Mouse (Mus musculus) c-Kit-negative CD71-positive TER-119-positive erythroid progenitor cells, embryonic 14.5 days (primary cell): Measurements from ENCODE around the gene Ubtf.

Experiments
- DNase-seq: peaks from one replicate; pipeline ENCODE4 v3.0.0-alpha.2; 2013; ENCODE audit warnings: low read depth, low spot score

Ubtf gene

GRCm38 (mm10) chr11:102319410-102319792, at the start of gene Ubtf:
TSS of gene Ubtf (minus strand) at chr11:102319742.
- DNase-seq: peak; percentile 73

- DNase-seq: no peak
These were observed 49.7 kb upstream of the Ubtf start for GRCm38 (mm10) chr11:102369263-102369662.

- DNase-seq: no peak
These were observed 48.8 kb upstream of the Ubtf start for GRCm38 (mm10) chr11:102368347-102368746.

- DNase-seq: no peak
These were observed 48.1 kb upstream of the Ubtf start for GRCm38 (mm10) chr11:102367504-102368280.

GRCm38 (mm10) chr11:102366103-102366502, 46.6 kb upstream of the Ubtf start, which contains the start of gene Slc4a1:
TSS of gene Slc4a1 (minus strand) at chr11:102366203.
- DNase-seq: peak; percentile 60

- DNase-seq: no peak
These were observed 46.2 kb upstream of the Ubtf start for GRCm38 (mm10) chr11:102365699-102366098.

GRCm38 (mm10) chr11:102364570-102365371, 45.2 kb upstream of the Ubtf start:
- DNase-seq: peak; percentile 89

- peak; percentile 93 for DNase-seq
These were observed 44.1 kb upstream of the Ubtf start for GRCm38 (mm10) chr11:102363623-102364022.

GRCm38 (mm10) chr11:102361776-102362495, 42.4 kb upstream of the Ubtf start:
- peak; percentile 35 for DNase-seq

- no peak for DNase-seq
These were observed 38.8 kb upstream of the Ubtf start for GRCm38 (mm10) chr11:102358365-102358764.

- DNase-seq: no peak
These were observed 37.3 kb upstream of the Ubtf start for GRCm38 (mm10) chr11:102356636-102357350.

- no peak for DNase-seq
These were observed 36.6 kb upstream of the Ubtf start for GRCm38 (mm10) chr11:102356190-102356589.

GRCm38 (mm10) chr11:102355501-102355900, 36.0 kb upstream of the Ubtf start:
- DNase-seq: peak; percentile 34

- no peak for DNase-seq
These were observed 33.5 kb upstream of the Ubtf start for GRCm38 (mm10) chr11:102353021-102353431.

GRCm38 (mm10) chr11:102352378-102352777, 32.8 kb upstream of the Ubtf start:
- DNase-seq: no peak

GRCm38 (mm10) chr11:102350981-102351523, 31.5 kb upstream of the Ubtf start:
- no peak for DNase-seq

- no peak for DNase-seq
These were observed 30.9 kb upstream of the Ubtf start for GRCm38 (mm10) chr11:102350416-102350815.

- DNase-seq: peak; percentile 60
These were observed 29.8 kb upstream of the Ubtf start for GRCm38 (mm10) chr11:102349189-102349954.

GRCm38 (mm10) chr11:102348771-102349170, 29.2 kb upstream of the Ubtf start:
- no peak for DNase-seq

- DNase-seq: peak; percentile 69
These were observed 28.6 kb upstream of the Ubtf start for GRCm38 (mm10) chr11:102348101-102348585.
